Mouse (Mus musculus): ENCODE results near the gene Dazap1.

Gene Dazap1

GRCm38 (mm10) chr10:80324120-80325037 is 63.1 kb downstream of the Dazap1 start:
- DNase-seq: no peak

GRCm38 (mm10) chr10:80325045-80325444 is 63.8 kb downstream of the Dazap1 start:
- no peak for DNase-seq

DNA sequence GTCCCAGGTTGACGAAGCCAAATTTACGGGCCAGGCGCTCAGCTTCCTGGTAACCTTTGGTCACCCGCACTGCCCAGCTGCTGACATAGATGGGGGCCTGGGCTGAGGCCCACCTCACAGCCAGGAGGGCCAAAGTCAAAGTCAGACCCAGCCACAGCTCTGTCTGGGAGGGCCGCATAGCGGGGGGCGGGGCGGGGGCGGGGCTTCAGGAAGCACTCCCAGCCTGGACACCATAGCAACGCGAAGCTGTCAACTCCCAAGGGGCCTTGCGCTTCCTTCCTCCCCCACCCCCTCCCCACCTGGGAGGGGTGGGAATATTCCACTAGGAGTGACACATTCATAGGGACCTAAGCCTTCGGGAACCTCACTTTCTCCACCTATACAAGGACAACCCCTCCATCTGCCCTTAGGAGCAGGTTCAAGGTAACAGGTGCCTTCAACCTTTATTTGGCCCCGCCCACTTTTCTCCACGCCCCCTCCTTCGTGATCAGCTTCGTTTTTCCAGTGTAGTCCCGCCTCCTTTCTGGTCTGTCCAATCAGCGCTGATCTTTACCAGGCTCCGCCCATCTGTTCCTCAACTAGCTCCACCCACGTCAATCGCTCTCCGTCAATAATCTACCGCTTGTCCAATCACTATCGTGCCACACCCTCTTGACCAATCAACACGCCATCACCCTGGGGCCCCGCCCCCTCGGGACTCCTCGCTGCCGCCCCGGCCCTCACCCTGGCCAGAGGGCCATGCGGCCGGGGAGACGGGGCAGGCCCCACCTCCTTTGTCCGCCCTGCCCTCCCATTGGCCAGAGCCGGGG is 68.2 kb downstream of the Dazap1 start, which contains the start of the genes Pcsk4 and Reep6:
Gene Pcsk4 (minus strand): TSS at position 226 of the 809 bp plus-strand sequence.
Gene Reep6 (plus strand): TSS at position 681 of the 809 bp plus-strand sequence.
- peak; percentile 92 for DNase-seq

- DNase-seq: no peak
Observed at GRCm38 (mm10) chr10:80330084-80330483, 68.8 kb downstream of the Dazap1 start.

- DNase-seq: no peak
Observed at GRCm38 (mm10) chr10:80330888-80331287, 69.6 kb downstream of the Dazap1 start.

DNA sequence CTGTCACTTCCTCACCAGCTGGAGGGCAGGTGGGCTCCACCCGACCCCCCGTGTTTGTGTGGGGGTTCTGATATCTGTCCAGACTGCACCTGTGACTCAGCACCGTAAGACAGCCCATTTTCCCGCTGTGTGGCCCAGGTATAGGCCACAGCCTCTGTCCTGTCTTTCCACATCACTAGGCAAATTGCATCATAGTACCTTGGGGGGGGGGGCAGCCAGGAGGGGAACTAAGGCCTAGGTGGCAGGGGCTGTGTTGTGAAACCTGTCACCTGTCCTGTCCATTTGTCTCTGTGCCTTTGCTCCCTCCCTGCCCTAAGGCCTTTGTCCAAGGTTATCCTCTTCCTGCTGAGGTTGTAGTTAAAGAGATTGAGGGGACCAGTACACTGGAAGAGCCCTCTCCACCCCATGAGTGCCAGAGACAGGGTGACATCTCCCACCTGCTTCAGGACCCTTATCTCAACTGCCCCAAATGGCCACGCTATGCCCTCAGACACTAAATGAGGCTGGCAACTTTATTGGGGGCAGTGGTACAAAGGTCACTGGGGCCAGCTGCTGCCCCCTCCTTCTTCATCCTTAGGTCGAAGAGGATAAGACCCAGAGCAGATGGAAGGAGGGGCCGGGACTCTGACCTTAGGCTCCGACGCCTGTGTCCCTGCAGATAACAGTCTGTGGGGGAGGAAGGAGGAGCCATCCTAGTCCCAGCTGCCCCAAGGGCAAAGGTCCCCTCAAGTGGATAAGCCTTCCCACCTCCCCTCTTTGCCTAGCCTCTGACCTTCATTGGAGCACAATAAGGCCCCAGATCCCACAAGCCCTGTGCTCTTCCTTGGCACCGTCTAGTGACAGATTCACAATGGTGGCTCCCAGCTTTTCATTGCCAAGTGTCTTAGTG is 70.6 kb downstream of the Dazap1 start:
- no peak for DNase-seq

- no peak for DNase-seq
Observed at GRCm38 (mm10) chr10:80332525-80332989, 71.3 kb downstream of the Dazap1 start.

- no peak for DNase-seq
Observed at GRCm38 (mm10) chr10:80336263-80336662, 75.0 kb downstream of the Dazap1 start.
